In genomic region chr9:78588411-78589033, GRCm38 (mm10) we compare ENCODE assay signal across 8 mouse cellular contexts. TPM values are rescaled to one million over a fixed set of nuclear protein-coding genes. Genes with fewer than 3 reads are reported as not detected.
A peak's percentile ranks its signal among the peaks of the same experiment; 100 is the strongest.
DNase-seq lines count a peak whose midpoint lies in the region; ATAC-seq and TF ChIP-seq lines count a peak whose summit lies in the region.

No protein-coding gene starts in this region.

- peak overlapping the region; percentile 85 for H3K27ac ChIP-seq in gastrocnemius, adult 2 months
- H3K27ac ChIP-seq in hindbrain, postnatal 0 days: peak overlapping the region; percentile 78; the same call in 1 of the 2 replicates
- H3K27ac ChIP-seq in liver, postnatal 0 days (ENCODE audit: low read depth): peak overlapping the region; percentile 41

- peak; percentile 10 for DNase-seq in kidney, adult 9 months
- no peak for DNase-seq in kidney, adult 18-20 months
- peak; percentile 9 for DNase-seq in adrenal gland, postnatal 25 days
- peak; percentile 30 for DNase-seq in gastrocnemius, adult 2 months
- peak; percentile 48 for DNase-seq in hindbrain, postnatal 0 days (ENCODE audit: low spot score)
- DNase-seq in liver, postnatal 0 days: peak; percentile 30
- no peak for DNase-seq in embryo, embryonic 10 days (ENCODE audit: low spot score)

- no peaks in the 10 kb centered on the region for H3K9me3 ChIP-seq in hindbrain, postnatal 0 days (ENCODE audit: low read length)
- no peaks in the 10 kb centered on the region for H3K9me3 ChIP-seq in liver, postnatal 0 days (ENCODE audit: low read length)

- TF ChIP-seq POLR2A in myocyte (IDR thresholded peaks at IDR 0.05; ENCODE audit: insufficient read length, low read depth): no peak

- intact Hi-C loops in gastrocnemius, adult 2 months (cut with DNase I): no loop called here

- H3ac ChIP-seq in myocyte (ENCODE audit: control insufficient read depth, insufficient read length): peak overlapping the region; percentile 58

- ATAC-seq in hindbrain, postnatal 0 days: peak; percentile 65
- ATAC-seq in liver, postnatal 0 days: peak; percentile 27

- 70% methylated on average over 10 of the region's 10 CpGs for WGBS in hindbrain, postnatal 0 days
- WGBS in liver, postnatal 0 days (ENCODE audit: insufficient replicate concordance): 33% methylated on average over 10 of the region's 10 CpGs

- H3K4me3 ChIP-seq in gastrocnemius, adult 2 months: peak overlapping the region; percentile 86
- peak overlapping the region; percentile 71 for H3K4me3 ChIP-seq in hindbrain, postnatal 0 days (ENCODE audit: low read length)
- H3K4me3 ChIP-seq in liver, postnatal 0 days (ENCODE audit: low read depth, low read length): peak overlapping the region; percentile 68
- H3K4me3 ChIP-seq in myocyte: peak overlapping the region; percentile 38

- H3K9ac ChIP-seq in hindbrain, postnatal 0 days (replicated peaks; ENCODE audit: low read length): peak overlapping the region; percentile 71; the same call in 1 of the 2 replicates
- H3K9ac ChIP-seq in liver, postnatal 0 days (replicated peaks): no peak overlapping the region

- H3K4me1 ChIP-seq in hindbrain, postnatal 0 days (ENCODE audit: insufficient read depth, low read length): no peaks in the 10 kb centered on the region
- H3K4me1 ChIP-seq in liver, postnatal 0 days (ENCODE audit: insufficient read depth): peaks cover 6% of the 10 kb centered on the region

- no peaks in the 10 kb centered on the region for H3K36me3 ChIP-seq in hindbrain, postnatal 0 days (ENCODE audit: insufficient read depth, low read length)
- no peaks in the 10 kb centered on the region for H3K36me3 ChIP-seq in liver, postnatal 0 days (replicated peaks; ENCODE audit: insufficient read depth, low read length)
- H3K36me3 ChIP-seq in myocyte (ENCODE audit: control insufficient read depth, insufficient read depth): no peaks in the 10 kb centered on the region

- no peaks in the 10 kb centered on the region for H3K27me3 ChIP-seq in hindbrain, postnatal 0 days (ENCODE audit: insufficient read depth, low read length)
- no peaks in the 10 kb centered on the region for H3K27me3 ChIP-seq in liver, postnatal 0 days (ENCODE audit: insufficient read depth, low read length)
- no peaks in the 10 kb centered on the region for H3K27me3 ChIP-seq in myocyte (ENCODE audit: control insufficient read depth, insufficient read depth, insufficient read length)

- TF ChIP-seq CTCF in gastrocnemius, adult 2 months (IDR thresholded peaks at IDR 0.05): no peak
- TF ChIP-seq CTCF in hindbrain, postnatal 0 days (IDR thresholded peaks at IDR 0.05; ENCODE audit: low read depth): no peak
- no peak for TF ChIP-seq CTCF in liver, postnatal 0 days (IDR thresholded peaks at IDR 0.05; ENCODE audit: low read depth)

- peak overlapping the region; percentile 66 for H3K4me2 ChIP-seq in hindbrain, postnatal 0 days (ENCODE audit: low read depth, low read length)
- peak overlapping the region; percentile 84 for H3K4me2 ChIP-seq in liver, postnatal 0 days (ENCODE audit: low read depth, low read length)
- H3K4me2 ChIP-seq in myocyte (ENCODE audit: low read depth): peak overlapping the region; percentile 86

- H3K79me2 ChIP-seq in myocyte (ENCODE audit: control insufficient read depth, insufficient read depth): no peaks in the 10 kb centered on the region

- TF ChIP-seq EP300 in liver, postnatal 0 days (IDR thresholded peaks at IDR 0.05; ENCODE audit: low read depth): no peak

TF ChIP-seq in myocyte, 11 proteins besides CTCF, POLR2A, EP300 and RAD21:
- TF ChIP-seq SRF (IDR thresholded peaks at IDR 0.05; ENCODE audit: control insufficient read depth, insufficient read length, low read depth): no peak
- no peak for TF ChIP-seq E2F4 (IDR thresholded peaks at IDR 0.05; ENCODE audit: insufficient read depth)
- TF ChIP-seq MYOG (IDR thresholded peaks at IDR 0.05; ENCODE audit: control insufficient read depth in 1 of 3, insufficient read depth in 1 of 3, insufficient read length in 2 of 3, low read depth in 2 of 3): no peak
- no peak for TF ChIP-seq POLR2AphosphoS2 (IDR thresholded peaks at IDR 0.05; ENCODE audit: insufficient read length, low read depth)
- TF ChIP-seq REST (IDR thresholded peaks at IDR 0.05; ENCODE audit: insufficient read depth, insufficient read length): no peak
- TF ChIP-seq TCF12 (IDR thresholded peaks at IDR 0.05; ENCODE audit: insufficient read depth, poor library complexity, severe bottlenecking): no peak
- TF ChIP-seq MYOD1 (IDR thresholded peaks at IDR 0.05; ENCODE audit: control insufficient read depth in 1 of 3, insufficient read length in 2 of 3, low read depth in 2 of 3): no peak
- TF ChIP-seq TCF3 (IDR thresholded peaks at IDR 0.05; ENCODE audit: insufficient read length, low read depth): no peak
- TF ChIP-seq CEBPB (IDR thresholded peaks at IDR 0.05; ENCODE audit: insufficient read depth, poor library complexity, severe bottlenecking): no peak
- no peak for TF ChIP-seq USF1 (IDR thresholded peaks at IDR 0.05; ENCODE audit: low read depth)
- no peak for TF ChIP-seq MAX (IDR thresholded peaks at IDR 0.05; ENCODE audit: low read depth)

RNA-seq across cellular contexts. Expression of gene Slc17a5, which starts 0.7 kb away (rescaled TPM):
- total RNA-seq in adrenal gland, postnatal 25 days (2021): 10.6 and 16.7 TPM in 2 replicates
- 1 to 10 TPM; 2.7 to 2.8 TPM for total RNA-seq in gastrocnemius, adult 2 months (2021)
- 9.9 and 10.2 TPM in 2 replicates for total RNA-seq in hindbrain, postnatal 0 days (2014; rRNA removed)
- polyA plus RNA-seq in hindbrain, postnatal 0 days (2015; fragmentation: Nextera tagmentation; extraction: Ambion mirVana): 15.5 and 16.6 TPM in 2 replicates
- 5.2 and 6.2 TPM in 2 replicates for polyA plus RNA-seq in liver, postnatal 0 days (2015; fragmentation: Nextera tagmentation; extraction: Ambion mirVana)
- polyA plus RNA-seq in myocyte (2012; fragmentation: generic; extraction: Trizol): 4.7 TPM

RNA-seq across cellular contexts. Expression of gene Cd109, which starts 26.8 kb away (rescaled TPM):
- total RNA-seq in adrenal gland, postnatal 25 days (2021): 0.29 and 0.36 TPM in 2 replicates
- under 1 TPM; 0.28 to 0.81 TPM for total RNA-seq in gastrocnemius, adult 2 months (2021)
- total RNA-seq in hindbrain, postnatal 0 days (2014; rRNA removed): 2.1 and 3.2 TPM in 2 replicates
- 1.3 and 1.7 TPM in 2 replicates for polyA plus RNA-seq in hindbrain, postnatal 0 days (2015; fragmentation: Nextera tagmentation; extraction: Ambion mirVana)
- polyA plus RNA-seq in liver, postnatal 0 days (2015; fragmentation: Nextera tagmentation; extraction: Ambion mirVana): 0.04 TPM in 2 replicates
- 5.3 TPM for polyA plus RNA-seq in myocyte (2012; fragmentation: generic; extraction: Trizol)

Comparison
In these comparisons a context has a peak if more than half of its experiments do, and no peak if none do; other contexts are left out.
1. DNase-seq: peak in kidney, adult 9 months (single experiment), adrenal gland, postnatal 25 days (single experiment), gastrocnemius, adult 2 months (single experiment), hindbrain, postnatal 0 days (single experiment) and liver, postnatal 0 days (single experiment); none in kidney, adult 18-20 months (single experiment) and embryo, embryonic 10 days (single experiment).
2. Peak in every context shown above with its lines, with median percentiles within 50 percentile points of each other: H3K27ac ChIP-seq, H3K4me3 ChIP-seq and H3K4me2 ChIP-seq.